Mouse (Mus musculus): ENCODE results near the gene Ipo8.

The Ipo8 gene

GRCm38 (mm10) chr6:148761475-148761874 lies 69.8 kb downstream of the Ipo8 start:
- DNase-seq (ENCODE audit: low spot score in 2 of 2): no peak

DNA sequence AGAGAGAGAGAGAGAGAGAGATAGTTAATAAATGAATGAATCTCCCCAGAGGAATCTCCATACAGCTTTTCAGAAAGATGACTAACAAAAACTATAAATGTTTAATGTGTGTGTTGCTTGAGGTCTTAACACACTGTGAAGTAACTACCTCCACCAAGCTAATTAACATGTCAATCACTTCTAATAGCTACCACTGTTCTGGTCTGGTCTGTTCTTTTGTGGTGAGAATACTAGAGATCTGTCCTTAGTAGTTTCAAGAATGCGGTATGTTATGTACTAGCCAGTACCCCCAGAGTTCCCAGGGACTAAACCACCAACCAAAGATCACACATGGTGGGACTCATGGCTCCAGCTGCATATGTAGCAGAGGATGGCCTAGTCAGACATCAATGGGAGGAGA lies 74.7 kb downstream of the Ipo8 start:
- no peak for DNase-seq (ENCODE audit: low spot score in 2 of 2)

- peak in 1 of 2 experiments; percentile 36 for DNase-seq (ENCODE audit: low spot score in 2 of 2)
Observed at GRCm38 (mm10) chr6:148751400-148751799, 79.9 kb downstream of the Ipo8 start.

GRCm38 (mm10) chr6:148750183-148750582 lies 81.1 kb downstream of the Ipo8 start:
- no peak for DNase-seq (ENCODE audit: low spot score in 2 of 2)

DNA sequence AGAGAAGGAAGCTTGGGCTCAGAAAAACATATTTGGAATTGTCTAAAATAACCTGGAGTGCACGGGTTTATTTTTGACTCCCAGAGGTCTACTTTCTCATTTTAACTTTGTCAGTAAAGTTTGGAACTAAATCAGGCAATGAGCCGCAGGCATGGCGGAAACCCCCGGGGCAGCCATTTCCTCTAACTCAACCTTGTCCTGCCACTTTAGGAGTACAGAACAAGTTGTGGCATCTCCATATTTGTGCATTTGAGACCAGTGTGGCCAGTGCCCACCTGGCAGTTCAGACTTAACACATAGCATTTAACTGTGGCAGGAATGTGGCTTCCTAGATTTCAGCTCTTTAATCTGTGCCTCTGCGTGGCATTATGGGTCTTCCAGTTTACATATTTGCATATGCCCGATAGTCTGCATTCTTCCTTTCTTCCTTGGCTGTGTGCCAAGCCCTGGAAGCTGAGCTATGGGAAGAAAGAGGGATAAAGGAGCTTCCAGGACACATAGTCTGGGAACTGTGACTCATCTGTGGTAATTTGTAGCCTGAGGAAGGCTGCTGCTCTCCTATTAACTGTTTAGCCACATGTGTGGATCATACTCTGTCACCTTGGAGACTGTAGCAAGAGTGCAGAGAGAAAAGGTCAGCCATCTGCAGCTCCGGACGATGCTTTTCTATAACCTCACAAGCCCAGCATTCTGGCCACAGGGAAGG lies 90.6 kb downstream of the Ipo8 start:
- peak; percentile 3 to 13 for DNase-seq (ENCODE audit: low spot score in 2 of 2)

DNA sequence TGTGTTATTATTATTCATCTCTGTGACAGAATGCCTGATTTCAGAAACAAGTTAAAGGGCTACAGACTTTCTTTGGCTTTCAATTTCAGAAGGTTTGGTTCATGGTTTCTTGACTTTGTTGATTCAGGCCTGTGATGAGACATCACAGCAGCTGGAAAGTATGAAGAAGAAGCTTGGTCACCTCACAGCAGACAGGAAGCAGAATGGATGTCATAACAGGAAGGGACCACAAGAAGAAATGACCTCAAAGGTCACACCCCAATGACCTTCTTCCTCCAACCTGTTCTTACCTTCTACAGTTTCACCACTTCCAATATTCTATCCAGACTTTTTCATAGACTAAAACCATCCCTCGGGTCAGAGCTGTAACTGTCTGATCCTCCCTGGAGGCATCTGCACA lies 94.9 kb downstream of the Ipo8 start:
- no peak for DNase-seq (ENCODE audit: low spot score in 2 of 2)

- no peak for DNase-seq (ENCODE audit: low spot score in 2 of 2)
Observed at GRCm38 (mm10) chr6:148734012-148734411, 97.3 kb downstream of the Ipo8 start.

DNA sequence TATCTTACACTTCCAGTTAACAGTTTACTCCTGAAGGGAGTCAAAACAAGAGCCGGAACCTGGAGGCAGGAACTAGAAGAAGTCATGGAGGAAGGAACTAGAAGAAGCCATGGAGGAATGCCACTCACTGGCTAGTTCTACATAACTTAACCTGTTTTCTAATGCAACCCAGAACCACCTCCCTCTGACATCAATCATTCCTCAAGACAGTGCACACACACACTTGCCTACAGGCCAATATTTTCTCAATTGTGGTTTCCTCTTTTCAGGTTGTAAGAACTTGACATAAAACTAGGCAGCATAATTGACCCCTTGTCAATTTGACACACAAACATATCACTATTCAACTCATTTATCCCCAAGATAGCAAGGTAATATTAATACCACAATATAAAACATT lies 98.3 kb downstream of the Ipo8 start:
- DNase-seq (ENCODE audit: low spot score in 2 of 2): no peak

- DNase-seq (ENCODE audit: low spot score in 2 of 2): no peak
Observed at GRCm38 (mm10) chr6:148728571-148728970, 102.7 kb downstream of the Ipo8 start.

- DNase-seq (ENCODE audit: low spot score in 2 of 2): no peak
Observed at GRCm38 (mm10) chr6:148727871-148728524, 103.3 kb downstream of the Ipo8 start.

DNA sequence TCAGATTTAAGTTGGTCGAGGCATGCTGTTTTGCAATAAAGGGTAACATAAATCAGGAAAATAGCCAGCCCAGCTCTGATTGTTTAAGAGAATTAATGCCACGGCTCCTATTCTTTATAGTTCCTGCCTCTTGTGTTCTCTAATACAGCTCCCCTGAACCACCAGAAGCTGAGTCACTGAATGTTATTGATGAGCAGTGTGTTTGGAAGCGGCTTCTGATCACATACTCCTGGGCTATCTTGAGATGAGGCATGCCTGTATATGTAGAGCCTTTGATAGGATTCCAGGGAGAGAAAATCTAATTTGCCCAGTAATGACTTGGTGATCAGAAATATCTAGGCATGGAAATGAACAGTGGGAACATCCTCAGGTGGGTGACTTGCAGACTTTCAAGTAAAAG lies 106.8 kb downstream of the Ipo8 start:
- DNase-seq (ENCODE audit: low spot score in 2 of 2): no peak
